Mouse (Mus musculus): ENCODE data around the gene Cyp2d11. TPM values are rescaled to one million over a fixed set of nuclear protein-coding genes. Genes with fewer than 3 reads are reported as not detected.

Cyp2d11 gene
- total and polyA plus RNA-seq, 2 experiments from 2014 or later = not detected

- Histone ChIP-seq H3K9ac (replicated peaks; ENCODE audit: low read length, poor library complexity, severe bottlenecking) (no peak within 1 kb of the TSS), H3K4me1 (ENCODE audit: insufficient read depth, low read length) (no peaks in the 10 kb centered on the region)
These were observed 39.3 kb upstream of the Cyp2d11 start, which contains the start of gene Cyp2d9 for GRCm38 (mm10) chr15:82433137-82433536. Cyp2d9 (plus strand) TSS chr15:82433437.

GRCm38 (mm10) chr15:82423471-82423870 is 29.6 kb upstream of the Cyp2d11 start:
- H3K4me1 ChIP-seq (ENCODE audit: insufficient read depth, low read length) = no peaks in the 10 kb centered on the region
- no peaks in the 10 kb centered on the region; the same call in 1 of the 2 replicates for H3K9me3 ChIP-seq (ENCODE audit: low read length)
- no peaks in the 10 kb centered on the region for H3K27me3 ChIP-seq (ENCODE audit: insufficient read depth, low read length)
- no peak for DNase-seq (ENCODE audit: low spot score)
- H3K4me3 ChIP-seq (ENCODE audit: low read depth, low read length) = no peak overlapping the region
- H3K36me3 ChIP-seq (ENCODE audit: insufficient read depth, low read length) = no peaks in the 10 kb centered on the region
- no peak overlapping the region for H3K9ac ChIP-seq (replicated peaks; ENCODE audit: low read length, poor library complexity, severe bottlenecking)
- no peak for ATAC-seq (ENCODE audit: low FRiP score)
- TF ChIP-seq CTCF (IDR thresholded peaks at IDR 0.05) = no peak
- WGBS = 81% methylated on average over 3 of the region's 3 CpGs
- no peak overlapping the region for H3K27ac ChIP-seq (ENCODE audit: low read depth, low read length)
- H3K4me2 ChIP-seq (ENCODE audit: low read depth, low read length, poor library complexity, severe bottlenecking) = no peak overlapping the region

More at GRCm38 (mm10) chr15:82433137-82433536, 39.3 kb upstream of the Cyp2d11 start, which contains the start of gene Cyp2d9:
- H3K9me3 ChIP-seq (ENCODE audit: low read length) = no peaks in the 10 kb centered on the region; the same call in 1 of the 2 replicates
- no peak within 1 kb of the TSS for H3K4me3 ChIP-seq (ENCODE audit: low read depth, low read length)
- no peak within 1 kb of the TSS for H3K4me2 ChIP-seq (ENCODE audit: low read depth, low read length, poor library complexity, severe bottlenecking)
- no peaks in the 10 kb centered on the region for H3K36me3 ChIP-seq (ENCODE audit: insufficient read depth, low read length)
- no peak for TF ChIP-seq CTCF (IDR thresholded peaks at IDR 0.05)
- DNase-seq (ENCODE audit: low spot score) (no peak), ATAC-seq (ENCODE audit: low FRiP score) (no peak)
- H3K27me3 ChIP-seq (ENCODE audit: insufficient read depth, low read length) = no peaks in the 10 kb centered on the region
- no peak within 1 kb of the TSS for H3K27ac ChIP-seq (ENCODE audit: low read depth, low read length)

GRCm38 (mm10) chr15:82422935-82423334 is 29.1 kb upstream of the Cyp2d11 start:
- H3K36me3 ChIP-seq (ENCODE audit: insufficient read depth, low read length) = no peaks in the 10 kb centered on the region
- DNase-seq (ENCODE audit: low spot score) (no peak), ATAC-seq (ENCODE audit: low FRiP score) (no peak)
- H3K4me2 ChIP-seq (ENCODE audit: low read depth, low read length, poor library complexity, severe bottlenecking) = no peak overlapping the region
- WGBS = 79% methylated on average over 4 of the region's 4 CpGs
- H3K9me3 ChIP-seq (ENCODE audit: low read length) = no peaks in the 10 kb centered on the region; the same call in 1 of the 2 replicates
- H3K27ac ChIP-seq (ENCODE audit: low read depth, low read length) = no peak overlapping the region
- no peaks in the 10 kb centered on the region for H3K4me1 ChIP-seq (ENCODE audit: insufficient read depth, low read length)
- no peak for TF ChIP-seq CTCF (IDR thresholded peaks at IDR 0.05)
- H3K9ac ChIP-seq (replicated peaks; ENCODE audit: low read length, poor library complexity, severe bottlenecking) = no peak overlapping the region
- no peak overlapping the region for H3K4me3 ChIP-seq (ENCODE audit: low read depth, low read length)
- H3K27me3 ChIP-seq (ENCODE audit: insufficient read depth, low read length) = no peaks in the 10 kb centered on the region

- TF ChIP-seq CTCF (IDR thresholded peaks at IDR 0.05) = no peak
- whole genome bisulfite sequencing = 92% methylated on average over 1 of the region's 1 CpGs
- no peak for ATAC-seq (ENCODE audit: low FRiP score)
These were observed 24.8 kb upstream of the Cyp2d11 start for GRCm38 (mm10) chr15:82418616-82419015.

GRCm38 (mm10) chr15:82416797-82417789 is 23.3 kb upstream of the Cyp2d11 start:
- Histone ChIP-seq H3K27ac (ENCODE audit: low read depth, low read length) (no peak overlapping the region), H3K9me3 (ENCODE audit: low read length) (no peaks in the 10 kb centered on the region), H3K4me1 (ENCODE audit: insufficient read depth, low read length) (no peaks in the 10 kb centered on the region), H3K4me2 (ENCODE audit: low read depth, low read length, poor library complexity, severe bottlenecking) (no peak overlapping the region), H3K9ac (replicated peaks; ENCODE audit: low read length, poor library complexity, severe bottlenecking) (no peak overlapping the region), H3K27me3 (ENCODE audit: insufficient read depth, low read length) (no peaks in the 10 kb centered on the region), H3K36me3 (ENCODE audit: insufficient read depth, low read length) (no peaks in the 10 kb centered on the region), H3K4me3 (ENCODE audit: low read depth, low read length) (no peak overlapping the region)
- DNase-seq (ENCODE audit: low spot score) (peak; percentile 76), ATAC-seq (ENCODE audit: low FRiP score) (peak; percentile 79)
- WGBS = 18% methylated on average over 16 of the region's 16 CpGs
- peak; percentile 76 for TF ChIP-seq CTCF (IDR thresholded peaks at IDR 0.05)

More at GRCm38 (mm10) chr15:82418616-82419015, 24.8 kb upstream of the Cyp2d11 start:
- H3K9me3 ChIP-seq (ENCODE audit: low read length) = no peaks in the 10 kb centered on the region
- no peaks in the 10 kb centered on the region for H3K27me3 ChIP-seq (ENCODE audit: insufficient read depth, low read length)
- H3K4me2 ChIP-seq (ENCODE audit: low read depth, low read length, poor library complexity, severe bottlenecking) = no peak overlapping the region
- no peak for DNase-seq (ENCODE audit: low spot score)
- no peak overlapping the region for H3K9ac ChIP-seq (replicated peaks; ENCODE audit: low read length, poor library complexity, severe bottlenecking)
- no peak overlapping the region for H3K4me3 ChIP-seq (ENCODE audit: low read depth, low read length)
- no peak overlapping the region for H3K27ac ChIP-seq (ENCODE audit: low read depth, low read length)
- no peaks in the 10 kb centered on the region for H3K4me1 ChIP-seq (ENCODE audit: insufficient read depth, low read length)
- H3K36me3 ChIP-seq (ENCODE audit: insufficient read depth, low read length) = no peaks in the 10 kb centered on the region

- DNase-seq (ENCODE audit: low spot score) = no peak
- Histone ChIP-seq H3K4me3 (ENCODE audit: low read depth, low read length) (no peak overlapping the region), H3K9ac (replicated peaks; ENCODE audit: low read length, poor library complexity, severe bottlenecking) (no peak overlapping the region), H3K27me3 (ENCODE audit: insufficient read depth, low read length) (no peaks in the 10 kb centered on the region), H3K9me3 (ENCODE audit: low read length) (no peaks in the 10 kb centered on the region), H3K36me3 (ENCODE audit: insufficient read depth, low read length) (no peaks in the 10 kb centered on the region), H3K27ac (ENCODE audit: low read depth, low read length) (no peak overlapping the region), H3K4me1 (ENCODE audit: insufficient read depth, low read length) (no peaks in the 10 kb centered on the region), H3K4me2 (ENCODE audit: low read depth, low read length, poor library complexity, severe bottlenecking) (no peak overlapping the region)
- 89% methylated on average over 4 of the region's 4 CpGs for WGBS
- TF ChIP-seq CTCF (IDR thresholded peaks at IDR 0.05) = no peak
- no peak for ATAC-seq (ENCODE audit: low FRiP score)
These were observed 13.7 kb upstream of the Cyp2d11 start for GRCm38 (mm10) chr15:82407536-82407935.

Data from midbrain, postnatal 0 days (tissue).